Mouse (Mus musculus): ENCODE data around the gene Avpr2.

DNA sequence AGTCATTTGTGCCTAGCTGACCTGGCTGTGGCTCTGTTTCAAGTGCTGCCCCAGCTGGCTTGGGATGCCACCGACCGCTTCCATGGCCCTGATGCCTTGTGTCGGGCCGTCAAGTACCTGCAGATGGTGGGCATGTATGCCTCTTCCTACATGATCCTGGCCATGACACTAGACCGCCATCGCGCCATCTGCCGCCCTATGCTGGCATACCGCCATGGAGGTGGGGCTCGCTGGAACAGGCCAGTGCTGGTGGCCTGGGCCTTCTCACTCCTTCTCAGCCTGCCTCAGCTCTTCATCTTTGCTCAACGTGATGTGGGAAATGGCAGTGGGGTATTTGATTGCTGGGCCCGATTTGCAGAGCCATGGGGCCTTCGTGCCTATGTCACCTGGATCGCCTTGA, 931 bp downstream of the Avpr2 start:
- no peak for TF ChIP-seq POLR2A (IDR thresholded peaks at IDR 0.05; ENCODE audit: low read depth, low read length)
- no peak for TF ChIP-seq CTCF (IDR thresholded peaks at IDR 0.05; ENCODE audit: borderline replicate concordance, insufficient read depth, low read length)
